Mouse (Mus musculus) right cerebral cortex, postnatal 14 days (tissue): ENCODE data around the gene Vmn1r143.
"Not testable (repeated sequence)": the region's sequence is repeated elsewhere in the genome, so short reads cannot be mapped to it uniquely, and the experiment has no call there.

ENCODE experiments used
- DNase-seq: peaks from one replicate; pipeline ENCODE4 v3.0.0; 2022

Gene Vmn1r143

DNA sequence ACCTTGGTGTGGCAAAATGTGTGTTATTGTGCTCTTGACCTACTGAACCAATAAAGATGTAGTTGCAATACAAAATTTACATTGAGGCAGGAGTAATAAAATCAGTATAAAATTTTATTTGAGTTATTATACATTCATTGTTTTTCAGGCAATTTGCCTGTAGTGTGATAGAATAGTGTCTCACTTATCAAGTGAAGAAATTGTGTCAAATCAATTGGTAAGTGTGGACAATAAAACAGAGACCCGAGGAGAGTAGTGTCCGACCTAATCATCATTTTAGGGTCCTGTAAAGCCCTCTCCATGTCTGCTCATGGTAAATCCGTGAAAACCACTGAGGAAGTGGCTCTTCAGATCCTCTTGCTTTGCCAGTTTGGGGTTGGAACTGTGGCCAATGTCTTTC lies at the start of gene Vmn1r143:
Vmn1r143 (plus strand) TSS at position 301 of the 400 bp plus-strand sequence.
- DNase-seq: not testable (repeated sequence)

GRCm38 (mm10) chr7:22163935-22164334 lies 25.2 kb upstream of the Vmn1r143 start, which contains the start of gene Vmn1r142:
Gene Vmn1r142 (minus strand): TSS chr7:22164035.
- DNase-seq: not testable (repeated sequence)

DNA sequence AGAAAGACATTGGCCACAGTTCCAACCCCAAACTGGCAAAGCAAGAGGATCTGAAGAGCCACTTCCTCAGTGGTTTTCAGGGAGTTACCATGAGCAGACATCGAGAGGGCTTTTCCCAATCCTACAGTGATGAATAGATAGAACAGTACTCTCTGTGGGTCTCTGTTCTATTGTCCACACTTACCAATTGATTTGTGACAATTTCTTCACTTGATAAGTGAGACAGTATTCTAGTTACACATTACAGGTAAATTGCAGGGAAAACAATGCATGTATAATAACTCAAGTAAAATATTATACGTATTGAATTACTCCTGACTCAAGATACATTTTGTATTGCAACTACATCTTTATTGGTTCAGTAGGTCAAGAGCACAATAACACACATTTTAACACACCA lies 12.0 kb downstream of the Vmn1r143 start, which contains the start of gene Gm8653:
Gm8653 (minus strand) TSS at position 101 of the 400 bp plus-strand sequence.
- not testable (repeated sequence) for DNase-seq

- DNase-seq: not testable (repeated sequence)
Observed at GRCm38 (mm10) chr7:22229384-22229783, 40.2 kb downstream of the Vmn1r143 start, which contains the start of gene Gm8453. Gene Gm8453 (minus strand): TSS chr7:22229484.
